Mouse (Mus musculus) forebrain, embryonic 10.5 days (tissue): Measurements from ENCODE around the gene Trmt1l. TPM values are rescaled to one million over a fixed set of nuclear protein-coding genes. Genes with fewer than 3 reads are reported as not detected.
A peak's percentile ranks its signal among the peaks of the same experiment; 100 is the strongest.

Source experiments
- DNase-seq: peaks from one replicate; pipeline ENCODE4 v3.0.0-alpha.2; 2017; ENCODE audit warnings: low spot score; ENCODE audit errors: extremely low spot score
- H3K27ac ChIP-seq: fragments of 300-500 bp; sonication (generic); 2 replicates; pipeline ENCODE4 v1.5.1; 2016; ENCODE audit warnings: mild to moderate bottlenecking
- H3K27me3 ChIP-seq: fragments of 300-500 bp; sonication (generic); 2 replicates; pipeline ENCODE4 v1.6.1; 2016; ENCODE audit warnings: mild to moderate bottlenecking; ENCODE audit not compliant: poor library complexity, severe bottlenecking
- H3K36me3 ChIP-seq: fragments of 300-500 bp; sonication (generic); replicated peaks from 2 replicates; pipeline ENCODE4 v1.6.1; 2016; ENCODE audit warnings: mild to moderate bottlenecking, moderate library complexity
- H3K4me1 ChIP-seq: fragments of 300-500 bp; sonication (generic); 2 replicates; pipeline ENCODE4 v1.6.1; 2016
- H3K4me3 ChIP-seq: fragments of 300-500 bp; sonication (generic); 2 replicates; pipeline ENCODE4 v1.5.1; 2016; ENCODE audit warnings: mild to moderate bottlenecking, moderate library complexity
- H3K9me3 ChIP-seq: fragments of 300-500 bp; sonication (generic); 2 replicates; pipeline ENCODE4 v1.6.1; 2016; ENCODE audit warnings: mild to moderate bottlenecking, moderate library complexity
- WGBS: fragments of 180-500 bp; shearing (Covaris S2); methylation state at CpG from one replicate; pipeline ENCODE4 v1.1.7; 2016; 5-methylcytosine and 5-hydroxymethylcytosine counted together
- polyA plus RNA-seq: library from polyadenylated mRNA; unstranded; fragments of >200 nt; fragmentation: Nextera tagmentation; extraction: Ambion mirVana; gene quantifications from 2 replicates; pipeline ENCODE4 v1.2.1, GENCODE M21; 2016

The Trmt1l gene
- polyA plus RNA-seq: 46.7 and 47.3 TPM in 2 replicates

DNA sequence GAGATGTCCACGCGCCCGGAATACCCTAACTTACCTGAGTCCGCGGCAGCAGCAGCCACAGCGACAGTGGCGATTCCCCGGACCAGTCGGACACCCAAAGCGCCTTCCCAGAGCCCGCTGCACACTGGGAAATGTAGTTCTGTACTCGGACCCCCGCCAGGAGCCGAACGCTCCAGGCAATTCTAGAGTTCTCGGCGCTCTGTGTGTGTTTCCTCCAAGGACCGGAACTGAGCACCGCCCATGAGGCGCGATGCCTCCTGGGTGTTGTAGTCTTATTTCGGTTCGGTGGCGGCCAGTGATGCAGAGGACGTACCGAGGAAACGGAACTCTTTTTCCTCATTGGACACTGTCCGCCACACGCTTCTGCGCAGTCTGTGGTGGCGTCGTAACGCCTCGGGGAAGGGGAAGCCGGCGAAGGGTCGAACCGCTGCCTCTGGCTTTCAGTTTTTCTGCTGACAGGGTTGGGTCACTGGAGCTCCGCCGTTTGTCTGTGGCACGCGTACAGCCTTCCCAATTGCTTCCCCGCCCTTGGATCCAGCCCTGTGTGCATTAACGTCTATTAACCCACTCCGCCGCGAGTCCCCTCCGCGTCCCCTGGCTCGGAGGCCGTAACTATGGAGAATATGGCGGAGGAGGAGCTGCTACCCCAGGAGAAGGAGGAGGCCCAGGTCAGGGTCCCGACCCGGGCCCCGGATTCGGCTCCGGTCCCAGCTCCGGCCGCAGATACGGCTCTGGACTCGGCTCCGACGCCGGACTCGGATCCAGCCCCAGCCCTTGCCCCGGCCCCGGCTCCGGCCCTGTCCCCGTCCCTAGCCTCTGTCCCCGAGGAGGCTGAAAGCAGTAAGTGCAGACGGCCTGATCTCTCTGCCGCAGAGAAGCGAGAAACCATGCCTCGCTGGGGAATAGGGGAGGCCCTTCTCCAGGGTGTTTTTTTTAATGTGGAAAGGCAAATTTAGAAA is at the start of gene Trmt1l, which contains the start of gene Swt1:
Gene Trmt1l, plus strand, starts transcription at position 280 of the 959 bp plus-strand sequence.
Gene Swt1, minus strand, starts transcription at position 193 of the 959 bp plus-strand sequence.
- peak within 1 kb of the TSS; percentile 96 for H3K27ac ChIP-seq
- H3K27me3 ChIP-seq: no peaks in the 10 kb centered on the region
- H3K4me3 ChIP-seq: peak within 1 kb of the TSS; percentile 88
- H3K4me1 ChIP-seq: peaks cover 21% of the 10 kb centered on the region
- under 1% methylated on average over 74 of the region's 74 CpGs for WGBS
- DNase-seq: peak; percentile 96
- no peaks in the 10 kb centered on the region for H3K9me3 ChIP-seq
- peaks cover 18% of the 10 kb centered on the region for H3K36me3 ChIP-seq

DNA sequence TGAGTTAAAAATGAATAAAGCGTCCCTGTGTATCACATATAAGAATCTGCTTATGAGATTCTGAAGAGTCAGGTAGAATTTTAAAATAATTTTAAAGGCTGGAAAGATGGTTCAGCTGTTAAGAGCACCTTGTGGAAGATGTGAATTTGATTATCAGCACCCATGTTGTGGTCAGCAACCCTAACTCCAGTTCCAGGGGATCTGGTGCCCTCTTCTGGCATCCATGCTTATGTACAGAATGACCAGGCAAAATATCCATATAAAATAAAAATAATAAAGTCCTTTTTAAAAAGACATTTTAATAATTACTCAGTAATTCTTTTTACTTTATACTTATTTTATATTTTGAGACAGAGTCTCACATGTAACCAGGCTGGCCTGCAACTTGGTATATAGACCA is 38.3 kb upstream of the Trmt1l start:
- no peak overlapping the region for H3K4me3 ChIP-seq
- no peaks in the 10 kb centered on the region for H3K4me1 ChIP-seq
- DNase-seq: no peak
- no peaks in the 10 kb centered on the region for H3K9me3 ChIP-seq
- 90% methylated on average over 1 of the region's 1 CpGs for WGBS
- H3K27me3 ChIP-seq: no peaks in the 10 kb centered on the region
- no peak overlapping the region for H3K27ac ChIP-seq
- H3K36me3 ChIP-seq: peaks cover 26% of the 10 kb centered on the region

DNA sequence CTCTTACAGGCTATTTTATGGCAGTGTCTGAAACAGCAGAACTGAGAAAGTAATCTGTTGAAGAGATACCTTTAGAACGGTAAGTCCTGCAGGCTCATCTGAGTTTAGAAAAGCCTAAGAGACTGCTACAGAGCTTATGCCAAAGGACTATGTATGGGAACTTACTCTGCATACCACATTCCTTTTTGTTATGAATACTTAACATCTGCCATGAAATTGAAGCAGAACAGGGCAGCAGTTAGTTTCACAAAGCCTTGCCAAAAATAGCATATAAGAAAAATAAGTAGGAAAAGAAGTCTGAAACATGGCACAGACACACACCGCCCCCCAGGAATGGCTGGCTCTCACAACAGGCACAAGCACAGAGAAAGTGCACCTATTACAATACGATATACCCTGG is 18.5 kb upstream of the Trmt1l start:
- DNase-seq: no peak
- Histone ChIP-seq H3K4me3 (no peak overlapping the region), H3K36me3 (peaks cover 50% of the 10 kb centered on the region), H3K4me1 (no peaks in the 10 kb centered on the region), H3K27me3 (no peaks in the 10 kb centered on the region), H3K9me3 (no peaks in the 10 kb centered on the region), H3K27ac (no peak overlapping the region)
- 92% methylated on average over 3 of the region's 3 CpGs for WGBS

DNA sequence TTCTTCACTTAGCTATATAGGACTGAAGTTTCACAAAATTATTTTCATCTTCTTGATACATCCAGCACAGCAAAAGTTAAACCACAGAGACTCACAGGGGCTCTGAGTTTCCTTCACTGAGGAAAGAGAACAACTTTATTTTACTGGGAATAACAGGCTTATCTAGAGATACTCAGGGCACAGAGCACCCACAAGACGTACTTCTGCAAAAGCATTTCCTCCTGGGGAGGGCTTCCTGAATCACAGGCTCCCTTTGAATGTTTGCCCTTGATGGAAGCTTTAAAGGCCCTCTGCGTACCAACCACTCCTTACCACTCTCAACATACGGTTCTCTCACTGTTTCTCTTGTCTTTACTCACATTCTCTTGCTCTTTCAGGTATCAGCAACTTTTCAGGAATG is 6.2 kb upstream of the Trmt1l start:
- Histone ChIP-seq H3K4me3 (no peak overlapping the region), H3K27ac (no peak overlapping the region), H3K9me3 (no peaks in the 10 kb centered on the region), H3K36me3 (peaks cover 47% of the 10 kb centered on the region), H3K4me1 (peaks cover 6% of the 10 kb centered on the region), H3K27me3 (no peaks in the 10 kb centered on the region)
- 81% methylated on average over 3 of the region's 3 CpGs for WGBS
- DNase-seq: no peak

DNA sequence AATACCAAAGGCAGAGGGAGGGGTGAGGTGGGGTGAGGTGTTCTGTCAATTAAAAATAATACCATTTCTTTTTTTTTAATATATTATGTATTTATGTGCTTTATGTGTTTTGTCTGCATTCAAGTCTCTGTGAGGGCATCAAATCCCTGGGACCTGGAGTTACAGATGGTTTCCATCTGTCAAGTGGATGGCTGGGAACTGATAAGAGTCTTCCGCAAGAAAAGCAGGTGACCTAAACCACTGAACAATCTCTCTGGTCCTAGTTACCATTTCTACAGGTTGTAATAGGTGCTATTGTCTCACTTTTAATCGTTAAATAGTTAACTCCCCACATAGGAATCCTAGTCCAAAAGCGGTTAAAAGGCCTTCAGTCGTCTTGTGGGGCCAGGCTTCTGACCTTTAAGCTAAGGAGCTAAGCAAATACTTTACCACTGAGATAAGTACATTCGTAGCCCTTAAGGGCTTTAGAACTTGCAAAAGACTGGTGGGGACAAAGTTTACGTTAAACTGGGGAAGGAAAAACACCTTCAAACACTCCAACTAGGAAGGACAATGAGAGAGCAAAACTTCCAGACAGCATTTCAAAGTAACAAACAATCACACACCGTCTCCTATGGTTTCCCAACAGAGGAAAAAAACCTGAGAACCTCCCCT is 1.3 kb upstream of the Trmt1l start:
- peaks cover 21% of the 10 kb centered on the region for H3K4me1 ChIP-seq
- peak overlapping the region; percentile 96 for H3K27ac ChIP-seq
- H3K9me3 ChIP-seq: no peaks in the 10 kb centered on the region
- peaks cover 13% of the 10 kb centered on the region for H3K36me3 ChIP-seq
- no peak for DNase-seq
- 37% methylated on average over 7 of the region's 7 CpGs for WGBS
- H3K4me3 ChIP-seq: peak overlapping the region; percentile 88
- H3K27me3 ChIP-seq: no peaks in the 10 kb centered on the region

DNA sequence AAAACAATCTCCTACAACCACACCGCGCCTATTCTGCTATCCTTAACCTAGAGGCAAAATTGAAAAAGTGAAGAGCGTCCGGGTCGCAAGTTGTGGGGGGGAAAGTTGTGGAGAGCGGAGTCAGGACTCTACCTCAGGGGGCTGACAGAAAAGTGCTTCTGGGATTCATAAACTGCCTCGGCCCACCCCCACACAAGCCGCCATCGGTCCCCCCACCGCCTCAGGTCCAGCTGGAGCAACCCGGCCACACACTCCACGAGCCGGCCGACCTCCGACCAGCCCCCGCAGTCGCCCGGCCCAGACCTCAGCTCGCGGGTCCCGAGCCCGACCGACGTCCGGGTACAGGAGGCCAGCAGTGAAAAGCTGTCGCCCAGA is 467 bp upstream of the Trmt1l start:
- DNase-seq: no peak
- H3K36me3 ChIP-seq: peaks cover 14% of the 10 kb centered on the region
- no peaks in the 10 kb centered on the region for H3K27me3 ChIP-seq
- peak overlapping the region; percentile 96 for H3K27ac ChIP-seq
- H3K4me1 ChIP-seq: peaks cover 21% of the 10 kb centered on the region
- H3K9me3 ChIP-seq: no peaks in the 10 kb centered on the region
- WGBS: 0% methylated on average over 26 of the region's 26 CpGs
- H3K4me3 ChIP-seq: peak overlapping the region; percentile 88

DNA sequence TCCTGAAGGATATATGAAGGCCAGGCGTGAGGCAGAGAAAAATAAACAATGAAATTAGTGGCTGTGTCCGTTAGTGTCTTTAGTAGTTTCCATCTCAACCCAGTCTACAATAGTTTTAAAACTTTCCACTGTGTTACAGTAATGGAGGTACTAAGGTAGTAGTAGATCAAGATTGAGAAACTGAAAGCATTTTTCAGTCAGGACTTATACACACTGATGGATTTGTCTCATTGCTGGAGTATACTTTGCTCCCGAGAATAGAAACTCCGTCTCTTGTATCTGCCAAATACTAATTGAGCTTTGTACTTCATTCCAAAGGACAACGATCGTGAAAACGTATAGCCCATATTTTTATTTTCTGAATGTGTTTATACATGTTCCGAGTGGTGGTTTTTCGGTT is 974 bp downstream of the Trmt1l start:
- peaks cover 21% of the 10 kb centered on the region for H3K4me1 ChIP-seq
- 57% methylated on average over 9 of the region's 9 CpGs for WGBS
- no peak for DNase-seq
- peak overlapping the region; percentile 88 for H3K4me3 ChIP-seq
- H3K27me3 ChIP-seq: no peaks in the 10 kb centered on the region
- no peaks in the 10 kb centered on the region for H3K9me3 ChIP-seq
- peaks cover 26% of the 10 kb centered on the region for H3K36me3 ChIP-seq
- H3K27ac ChIP-seq: peak overlapping the region; percentile 96

DNA sequence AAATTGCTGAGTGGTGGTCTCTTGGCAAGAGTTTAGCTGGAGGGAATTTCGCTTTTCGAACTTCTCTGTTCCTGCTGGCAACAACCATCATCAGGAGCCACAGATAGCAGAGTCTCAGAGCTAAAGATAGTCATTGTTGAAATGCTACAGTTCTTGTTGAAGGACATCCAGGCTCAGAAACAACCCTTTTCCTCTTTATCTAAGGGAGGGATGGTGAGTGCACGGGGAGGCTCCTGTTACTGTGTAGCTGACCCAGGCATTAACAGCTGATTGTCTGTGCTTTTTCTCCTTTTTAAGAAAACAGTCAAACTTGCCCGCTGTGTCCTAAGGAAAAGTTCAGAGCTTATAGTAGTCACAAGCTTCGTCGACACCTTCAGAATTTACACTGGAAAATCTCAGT is 7.1 kb downstream of the Trmt1l start:
- H3K36me3 ChIP-seq: peaks cover 84% of the 10 kb centered on the region
- no peaks in the 10 kb centered on the region for H3K9me3 ChIP-seq
- DNase-seq: no peak
- WGBS: 92% methylated on average over 6 of the region's 6 CpGs
- H3K4me1 ChIP-seq: no peaks in the 10 kb centered on the region
- H3K27ac ChIP-seq: no peak overlapping the region
- no peaks in the 10 kb centered on the region for H3K27me3 ChIP-seq
- no peak overlapping the region for H3K4me3 ChIP-seq

DNA sequence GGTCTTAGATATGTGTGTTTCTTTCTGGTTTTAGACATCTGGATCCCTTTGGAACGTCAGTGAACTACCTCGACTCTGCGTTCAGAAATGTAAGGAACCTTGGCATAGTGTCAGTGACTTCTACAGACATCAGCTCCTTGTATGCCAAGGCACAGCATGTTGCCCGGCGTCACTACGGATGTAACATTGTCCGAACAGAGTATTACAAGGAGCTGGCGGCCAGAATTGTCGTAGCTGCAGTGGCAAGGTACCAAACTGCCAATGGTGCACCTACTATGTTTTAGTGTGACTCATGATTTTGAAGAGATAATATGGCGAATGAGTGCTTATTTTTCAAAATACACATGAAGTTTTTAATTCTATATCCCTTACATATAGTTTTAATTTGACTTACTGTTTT is 21.5 kb downstream of the Trmt1l start:
- Histone ChIP-seq H3K27ac (no peak overlapping the region), H3K4me3 (no peak overlapping the region), H3K36me3 (peaks cover 98% of the 10 kb centered on the region), H3K9me3 (no peaks in the 10 kb centered on the region), H3K27me3 (no peaks in the 10 kb centered on the region), H3K4me1 (no peaks in the 10 kb centered on the region)
- WGBS: 96% methylated on average over 10 of the region's 10 CpGs
- DNase-seq: no peak

DNA sequence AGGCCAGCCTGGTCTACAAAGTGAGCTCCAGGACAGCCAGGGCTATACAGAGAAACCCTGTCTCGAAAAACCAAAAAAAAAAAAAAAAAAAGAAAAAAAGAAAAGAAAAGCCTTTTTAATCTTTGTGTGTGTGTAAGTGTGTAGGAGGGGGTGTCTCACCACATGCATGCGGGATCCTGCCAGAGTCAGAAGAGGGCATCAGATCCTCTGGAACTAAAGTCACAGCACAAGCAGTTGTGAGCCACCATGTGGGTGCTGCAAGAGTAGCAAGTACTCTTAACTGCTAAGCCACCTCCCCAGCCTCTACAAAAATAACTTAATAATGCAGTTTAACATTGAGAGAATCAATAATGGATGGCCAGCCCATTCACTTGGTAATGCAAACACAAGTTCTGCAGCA is 22.5 kb downstream of the Trmt1l start:
- no peaks in the 10 kb centered on the region for H3K9me3 ChIP-seq
- DNase-seq: no peak
- no peak overlapping the region for H3K27ac ChIP-seq
- WGBS: 92% methylated on average over 2 of the region's 2 CpGs
- peaks cover 96% of the 10 kb centered on the region for H3K36me3 ChIP-seq
- H3K27me3 ChIP-seq: no peaks in the 10 kb centered on the region
- no peaks in the 10 kb centered on the region for H3K4me1 ChIP-seq
- no peak overlapping the region for H3K4me3 ChIP-seq

DNA sequence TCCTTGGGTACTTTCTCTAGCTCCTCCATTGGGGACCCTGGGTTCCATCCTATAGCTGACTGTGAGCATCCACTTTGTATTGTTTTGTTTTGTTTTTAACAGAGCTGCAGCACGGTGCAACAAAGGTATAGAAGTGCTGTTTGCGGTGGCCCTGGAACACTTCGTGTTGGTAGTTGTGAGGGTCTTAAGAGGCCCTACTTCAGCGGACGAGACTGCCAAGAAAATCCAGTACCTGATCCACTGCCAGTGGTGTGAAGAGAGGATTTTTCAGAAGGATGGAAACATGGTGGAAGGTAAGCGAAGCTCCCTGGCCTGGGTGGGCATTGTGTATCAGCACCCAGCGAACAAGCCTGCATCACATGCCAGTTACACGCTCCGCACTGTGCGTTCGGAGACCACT is 23.6 kb downstream of the Trmt1l start:
- H3K36me3 ChIP-seq: peaks cover 96% of the 10 kb centered on the region
- WGBS: 96% methylated on average over 11 of the region's 11 CpGs

DNA sequence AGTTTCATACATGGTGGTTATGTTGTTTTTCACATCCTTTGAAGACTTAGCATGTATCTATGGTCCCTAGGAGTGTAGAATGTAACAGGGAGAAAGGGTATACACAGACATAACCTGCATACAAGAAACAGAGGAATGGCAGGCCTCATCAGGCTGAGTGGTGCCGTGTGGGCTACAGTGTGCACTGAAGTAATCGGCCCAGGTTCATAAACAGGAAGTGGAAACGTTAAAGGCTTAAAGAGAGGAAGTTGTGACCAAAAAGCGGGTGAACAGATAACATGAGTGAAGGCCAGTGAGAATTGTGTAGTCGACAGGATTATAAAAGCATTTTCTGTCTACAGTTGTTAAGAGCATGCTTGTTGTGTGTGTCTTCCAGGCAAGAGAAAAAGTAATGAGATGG is 28.7 kb downstream of the Trmt1l start:
- 91% methylated on average over 5 of the region's 5 CpGs for WGBS
- Histone ChIP-seq H3K4me3 (no peak overlapping the region), H3K4me1 (no peaks in the 10 kb centered on the region), H3K27ac (no peak overlapping the region), H3K9me3 (no peaks in the 10 kb centered on the region), H3K27me3 (no peaks in the 10 kb centered on the region), H3K36me3 (peaks cover 88% of the 10 kb centered on the region)
- no peak for DNase-seq

More for the DNA sequence above, 23.6 kb downstream of the Trmt1l start:
- no peak for DNase-seq
- H3K27me3 ChIP-seq: no peaks in the 10 kb centered on the region
- no peak overlapping the region for H3K27ac ChIP-seq
- H3K4me3 ChIP-seq: no peak overlapping the region
- no peaks in the 10 kb centered on the region for H3K4me1 ChIP-seq
- no peaks in the 10 kb centered on the region for H3K9me3 ChIP-seq

DNA sequence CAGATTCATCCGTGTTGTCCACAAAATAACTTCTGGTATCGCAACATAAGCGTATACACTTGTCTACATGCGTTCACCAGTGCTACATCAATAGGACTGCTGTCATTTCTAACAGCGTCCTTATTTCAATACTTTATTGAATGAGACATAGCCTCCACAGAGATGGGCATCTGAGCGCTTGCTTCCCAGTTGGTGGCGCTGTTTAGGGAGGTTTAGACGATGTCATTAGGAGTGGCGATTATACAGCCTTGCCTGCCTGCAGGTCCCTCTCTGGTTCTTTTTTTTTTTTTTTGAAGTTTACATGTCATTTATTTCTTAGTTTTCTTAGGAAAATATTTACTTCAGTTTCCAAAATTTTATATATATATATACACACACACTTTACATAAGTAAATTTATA is 32.9 kb downstream of the Trmt1l start:
- DNase-seq: no peak
- 76% methylated on average over 9 of the region's 9 CpGs for WGBS
- H3K4me1 ChIP-seq: no peaks in the 10 kb centered on the region
- no peaks in the 10 kb centered on the region for H3K27me3 ChIP-seq
- no peaks in the 10 kb centered on the region for H3K9me3 ChIP-seq
- no peak overlapping the region for H3K27ac ChIP-seq
- H3K4me3 ChIP-seq: no peak overlapping the region
- peaks cover 56% of the 10 kb centered on the region for H3K36me3 ChIP-seq
